Mouse (Mus musculus): ENCODE results near the gene Sec14l2. TPM values are rescaled to one million over a fixed set of nuclear protein-coding genes. Genes with fewer than 3 reads are reported as not detected.

Sec14l2 gene
- total RNA-seq (2012; rRNA removed) = 22.6 and 40.1 TPM in 2 replicates
- 10 to 100 TPM in 1 of 2 experiments, not detected in 1; 15.5 TPM for polyA plus RNA-seq (2012; ENCODE audit: insufficient read depth in 1 of 2, insufficient read length in 2 of 2, low read depth in 1 of 2, low replicate concordance in 2 of 2, missing spikeins in 1 of 2)

GRCm38 (mm10) chr11:4122742-4123579, at the start of gene Sec14l2:
Gene Sec14l2, minus strand, starts transcription at chr11:4123415.
- Histone ChIP-seq H3K36me3 (ENCODE audit: control insufficient read depth in 1 of 2, insufficient read depth in 2 of 2, low read length in 2 of 2) (peaks cover 0 to 12% of the 10 kb centered on the region in 2 experiments; a peak in 2 of 4 replicates), H3K4me1 (ENCODE audit: control insufficient read depth in 1 of 2, insufficient read depth in 2 of 2, low read length in 2 of 2) (peaks cover 4 to 32% of the 10 kb centered on the region in 2 experiments; a peak in 3 of 4 replicates), H3K9ac (ENCODE audit: control insufficient read depth, low read depth, low read length, poor library complexity, severe bottlenecking) (peak within 1 kb of the TSS; percentile 63), H3K27ac (ENCODE audit: control insufficient read depth, low read depth, low read length) (peak within 1 kb of the TSS; percentile 82), H3K4me3 (ENCODE audit: control insufficient read depth in 1 of 2, insufficient read depth in 1 of 2, low read depth in 2 of 2, low read length in 2 of 2) (peak within 1 kb of the TSS; percentile 51 to 76), H3K9me3 (replicated peaks; ENCODE audit: insufficient read depth, low read length) (no peaks in the 10 kb centered on the region), H3K27me3 (ENCODE audit: control insufficient read depth in 1 of 2, insufficient read depth in 2 of 2, low read length in 2 of 2) (no peaks in the 10 kb centered on the region), H3K79me2 (ENCODE audit: control insufficient read depth, insufficient read depth, low read length, poor library complexity) (no peaks in the 10 kb centered on the region)
- DNase-seq (ENCODE audit: low read depth, low spot score) = peak; percentile 94
- TF ChIP-seq CHD1 (IDR thresholded peaks at IDR 0.05; ENCODE audit: low read depth, low read length) = no peak
- no peak for TF ChIP-seq KAT2A (conservative IDR thresholded peaks at IDR 0.05; ENCODE audit: low read depth, low read length)
- no peak for TF ChIP-seq GABPA (IDR thresholded peaks at IDR 0.05; ENCODE audit: low read depth, low read length)
- TF ChIP-seq POLR2AphosphoS5 (IDR thresholded peaks at IDR 0.05; ENCODE audit: borderline replicate concordance, low read depth, low read length) = peak; percentile 68; the same call in 1 of the 2 replicates
- TF ChIP-seq ZC3H11A (IDR thresholded peaks at IDR 0.05; ENCODE audit: low read depth, low read length) = no peak
- TF ChIP-seq SMC3 (IDR thresholded peaks at IDR 0.05; ENCODE audit: low read depth, low read length) = no peak
- TF ChIP-seq TBP (IDR thresholded peaks at IDR 0.05; ENCODE audit: low read depth, low read length) = peak; percentile 94
- peak; percentile 76 for TF ChIP-seq TCF12 (IDR thresholded peaks at IDR 0.05; ENCODE audit: low read depth, low read length)
- TF ChIP-seq MAZ (IDR thresholded peaks at IDR 0.05; ENCODE audit: low read depth, low read length) = no peak; the same call in 1 of the 2 replicates
- no peak for TF ChIP-seq MEF2A (IDR thresholded peaks at IDR 0.05; ENCODE audit: extremely low read depth, insufficient replicate concordance, low read depth, low read length, poor library complexity, severe bottlenecking)
- TF ChIP-seq RCOR1 (IDR thresholded peaks at IDR 0.05; ENCODE audit: low read depth, low read length) = 0 out of 2 replicates have a peak, but pooled peaks have one; percentile 26
- TF ChIP-seq NRF1 (IDR thresholded peaks at IDR 0.05; ENCODE audit: insufficient read depth, low read depth, low read length, poor library complexity, severe bottlenecking) = no peak
- TF ChIP-seq MAX (IDR thresholded peaks at IDR 0.05; ENCODE audit: low read length) = no peak; the same call in 1 of the 2 replicates
- TF ChIP-seq POLR2A (IDR thresholded peaks at IDR 0.05; ENCODE audit: control insufficient read depth in 1 of 2, insufficient read depth in 1 of 2, low read depth in 1 of 2, low read length in 2 of 2, poor library complexity in 1 of 2) = peak; percentile 37 to 96; a peak in 2 of 4 replicates
- TF ChIP-seq TAL1 (IDR thresholded peaks at IDR 0.05; ENCODE audit: low read length) = peak; percentile 30; the same call in 1 of the 2 replicates
- TF ChIP-seq SIN3A (IDR thresholded peaks at IDR 0.05; ENCODE audit: low read length) = peak; percentile 83
- no peak for TF ChIP-seq E2F4 (IDR thresholded peaks at IDR 0.05; ENCODE audit: borderline replicate concordance, low read depth, low read length)
- no peak for TF ChIP-seq UBTF (IDR thresholded peaks at IDR 0.05; ENCODE audit: borderline replicate concordance, insufficient read depth, low read depth, low read length)
- TF ChIP-seq ELF1 (IDR thresholded peaks at IDR 0.05; ENCODE audit: low read depth, low read length) = peak; percentile 96
- no peak for TF ChIP-seq USF2 (IDR thresholded peaks at IDR 0.05; ENCODE audit: borderline replicate concordance in 1 of 2, insufficient read depth in 1 of 2, low read depth in 1 of 2, low read length in 2 of 2)
- 0 out of 2 replicates have a peak, but pooled peaks have one; percentile 14 for TF ChIP-seq JUND (IDR thresholded peaks at IDR 0.05; ENCODE audit: low read depth, low read length)
- TF ChIP-seq USF1 (IDR thresholded peaks at IDR 0.05; ENCODE audit: low read depth, low read length) = peak; percentile 3; the same call in 1 of the 2 replicates
- TF ChIP-seq NELFE (IDR thresholded peaks at IDR 0.05; ENCODE audit: low read depth, low read length) = peak; percentile 98
- no peak; the same call in 1 of the 2 replicates for TF ChIP-seq MYC (IDR thresholded peaks at IDR 0.05; ENCODE audit: low read depth, low read length)
- no peak for TF ChIP-seq BHLHE40 (IDR thresholded peaks at IDR 0.05; ENCODE audit: borderline replicate concordance, low read depth, low read length)
- TF ChIP-seq MYB (IDR thresholded peaks at IDR 0.05; ENCODE audit: low read depth, low read length) = no peak
- peak; percentile 98 for TF ChIP-seq ZMIZ1 (IDR thresholded peaks at IDR 0.05; ENCODE audit: low read depth, low read length)
- peak; percentile 21 to 30; a peak in 1 of 4 replicates for TF ChIP-seq EP300 (IDR thresholded peaks at IDR 0.05; ENCODE audit: low read depth in 1 of 2, low read length in 2 of 2)
- TF ChIP-seq ETS1 (IDR thresholded peaks at IDR 0.05; ENCODE audit: low read depth, low read length) = peak; percentile 37; the same call in 1 of the 2 replicates
- TF ChIP-seq POLR2AphosphoS2 (IDR thresholded peaks at IDR 0.05; ENCODE audit: low read length) = peak; percentile 97
- no peak for TF ChIP-seq RAD21 (IDR thresholded peaks at IDR 0.05; ENCODE audit: low read depth, low read length)
- no peak for TF ChIP-seq ZKSCAN1 (IDR thresholded peaks at IDR 0.05; ENCODE audit: low read depth, low read length)
- TF ChIP-seq CHD2 (IDR thresholded peaks at IDR 0.05; ENCODE audit: low read length) = no peak
- TF ChIP-seq HCFC1 (IDR thresholded peaks at IDR 0.05; ENCODE audit: low read depth, low read length) = peak; percentile 77
